Mouse (Mus musculus): ENCODE measurements at regions not wholly inside any gene's neighbourhood (a gene's known extent, or its start where the extent isn't known, plus 50 kb on each side); places are given as distances from the start of the nearest gene placed in this dataset.

GRCm38 (mm10) chr9:88276023-88276568, 50.9 kb upstream of the Nt5e start:
- H3K4me2 ChIP-seq (ENCODE audit: insufficient read depth, low read depth, poor library complexity, severe bottlenecking): no peak overlapping the region
- no peaks in the 10 kb centered on the region for H3K79me2 ChIP-seq (replicated peaks; ENCODE audit: control insufficient read depth, extremely low read depth, insufficient read depth, poor library complexity, severe bottlenecking)
- peaks cover 0 to 10% of the 10 kb centered on the region in 2 experiments; a peak in 1 of 4 replicates for H3K4me1 ChIP-seq (ENCODE audit: control insufficient read depth in 1 of 2, insufficient read depth in 2 of 2)
- H3K4me3 ChIP-seq (replicated peaks in 1 of 3; ENCODE audit: low read depth in 2 of 3, low read length in 2 of 3, poor library complexity in 1 of 3): no peak overlapping the region
- H3K9ac ChIP-seq (ENCODE audit: insufficient read depth, low read depth): no peak overlapping the region
- TF ChIP-seq MEF2A (IDR thresholded peaks at IDR 0.05; ENCODE audit: borderline replicate concordance, low read depth, low read length) (0 out of 2 replicates have a peak, but pooled peaks have one; percentile 14), JUN (IDR thresholded peaks at IDR 0.05; ENCODE audit: insufficient read depth, low read depth, low read length) (no peak), ETS1 (conservative IDR thresholded peaks at IDR 0.05; ENCODE audit: low read depth, low read length) (0 out of 2 replicates have a peak, but pooled peaks have one; percentile 9)
- no peaks in the 10 kb centered on the region for H3K27me3 ChIP-seq (replicated peaks)
- DNase-seq (ENCODE audit: extremely low read depth): no peak
- no peaks in the 10 kb centered on the region for H3K36me3 ChIP-seq (replicated peaks in 1 of 2; ENCODE audit: control insufficient read depth in 1 of 2, insufficient read depth in 1 of 2, low read length in 1 of 2)
- dilution Hi-C loops (cut with MboI; ENCODE audit: extremely low pct_ligation_motif_present, extremely low pct_unique_long_range_greater_than_20kb, low sequenced_read_pairs) (no loop called here), in situ Hi-C loops (cut with MboI; ENCODE audit: low pct_ligation_motif_present, low pct_unique_long_range_greater_than_20kb, low sequenced_read_pairs) (no loop called here)
- H3K27ac ChIP-seq (ENCODE audit: insufficient read depth, low read depth): no peak overlapping the region
- H3K9me3 ChIP-seq (replicated peaks; ENCODE audit: low read length): peaks cover 5% of the 10 kb centered on the region

- Histone ChIP-seq H3K4me2 (ENCODE audit: insufficient read depth, low read depth, poor library complexity, severe bottlenecking) (no peak overlapping the region), H3K36me3 (replicated peaks in 1 of 2; ENCODE audit: control insufficient read depth in 1 of 2, insufficient read depth in 1 of 2, low read length in 1 of 2) (no peaks in the 10 kb centered on the region), H3K4me3 (replicated peaks in 1 of 3; ENCODE audit: low read depth in 2 of 3, low read length in 2 of 3, poor library complexity in 1 of 3) (no peak overlapping the region), H3K27ac (ENCODE audit: insufficient read depth, low read depth) (no peak overlapping the region), H3K27me3 (replicated peaks) (no peaks in the 10 kb centered on the region), H3K79me2 (replicated peaks; ENCODE audit: control insufficient read depth, extremely low read depth, insufficient read depth, poor library complexity, severe bottlenecking) (no peaks in the 10 kb centered on the region), H3K9me3 (replicated peaks; ENCODE audit: low read length) (peaks cover 5% of the 10 kb centered on the region), H3K9ac (ENCODE audit: insufficient read depth, low read depth) (no peak overlapping the region), H3K4me1 (ENCODE audit: control insufficient read depth in 1 of 2, insufficient read depth in 2 of 2) (peaks cover 0 to 10% of the 10 kb centered on the region in 2 experiments; a peak in 1 of 4 replicates)
- dilution Hi-C loops (cut with MboI; ENCODE audit: extremely low pct_ligation_motif_present, extremely low pct_unique_long_range_greater_than_20kb, low sequenced_read_pairs): no loop called here
- no peak for DNase-seq (ENCODE audit: extremely low read depth)
- in situ Hi-C loops (cut with MboI; ENCODE audit: low pct_ligation_motif_present, low pct_unique_long_range_greater_than_20kb, low sequenced_read_pairs): no loop called here
- TF ChIP-seq CHD1 (IDR thresholded peaks at IDR 0.05; ENCODE audit: low read depth, low read length) (no peak), HCFC1 (IDR thresholded peaks at IDR 0.05; ENCODE audit: low read depth, low read length) (no peak), IRF4 (IDR thresholded peaks at IDR 0.05; ENCODE audit: low read depth, low read length) (no peak), ELF1 (IDR thresholded peaks at IDR 0.05; ENCODE audit: low read depth, low read length) (no peak), JUN (IDR thresholded peaks at IDR 0.05; ENCODE audit: insufficient read depth, low read depth, low read length) (no peak), ZKSCAN1 (IDR thresholded peaks at IDR 0.05; ENCODE audit: borderline replicate concordance, low read depth, low read length) (no peak), RAD21 (IDR thresholded peaks at IDR 0.05; ENCODE audit: low read depth, low read length) (no peak), NRF1 (IDR thresholded peaks at IDR 0.05; ENCODE audit: low read depth, low read length) (no peak)
Observed at GRCm38 (mm10) chr9:88277031-88277430, 50.0 kb upstream of the Nt5e start.
